Mouse (Mus musculus) myocyte (in vitro differentiated cells): Measurements from ENCODE around the gene Acaa1a. TPM values are rescaled to one million over a fixed set of nuclear protein-coding genes. Genes with fewer than 3 reads are reported as not detected.

Experiments used
- H3K27me3 ChIP-seq: one replicate; pipeline ENCODE4 v1.6.1; 2011; ENCODE audit not compliant: control insufficient read depth, insufficient read depth, insufficient read length
- H3K36me3 ChIP-seq: one replicate; pipeline ENCODE4 v1.6.1; 2011; ENCODE audit not compliant: control insufficient read depth, insufficient read depth
- H3K4me2 ChIP-seq: one replicate; pipeline ENCODE4 v1.6.1; 2011; ENCODE audit warnings: low read depth, control low read depth
- H3K4me3 ChIP-seq: one replicate; pipeline ENCODE4 v1.5.1; 2011; ENCODE audit warnings: mild to moderate bottlenecking, control low read depth, moderate library complexity
- H3K79me2 ChIP-seq: one replicate; pipeline ENCODE4 v1.6.1; 2011; ENCODE audit not compliant: control insufficient read depth, insufficient read depth
- H3ac ChIP-seq: one replicate; pipeline ENCODE4 v1.6.1; 2011; ENCODE audit not compliant: control insufficient read depth, insufficient read length
- CEBPB ChIP-seq: IDR thresholded peaks from 2 replicates; pipeline ENCODE4 v1.6.1; 2011; ENCODE audit warnings: mild to moderate bottlenecking, moderate library complexity; ENCODE audit not compliant: poor library complexity, insufficient read depth, severe bottlenecking
- E2F4 ChIP-seq: IDR thresholded peaks from one replicate; pipeline ENCODE4 v1.6.1; 2011; ENCODE audit warnings: mild to moderate bottlenecking, control low read depth, moderate library complexity; ENCODE audit not compliant: insufficient read depth
- MAX ChIP-seq: IDR thresholded peaks from one replicate; pipeline ENCODE4 v1.6.1; 2011; ENCODE audit warnings: low read depth, mild to moderate bottlenecking, control low read depth
- MYOD1 ChIP-seq, 3 experiments: IDR thresholded peaks; one replicate each; pipeline ENCODE4 v1.6.1; 2011; ENCODE audit warnings: control low read depth in 2 of 3, low read depth in 2 of 3, mild to moderate bottlenecking in 2 of 3, moderate library complexity in 1 of 3; ENCODE audit not compliant: insufficient read length in 2 of 3, control insufficient read depth in 1 of 3
- MYOG ChIP-seq, 3 experiments: IDR thresholded peaks; one replicate each; pipeline ENCODE4 v1.6.1; 2011; ENCODE audit warnings: control low read depth in 2 of 3, low read depth in 2 of 3, mild to moderate bottlenecking in 2 of 3; ENCODE audit not compliant: insufficient read length in 2 of 3, control insufficient read depth in 1 of 3, insufficient read depth in 1 of 3
- POLR2A ChIP-seq: IDR thresholded peaks from one replicate; pipeline ENCODE4 v1.6.1; 2011; ENCODE audit warnings: low read depth, mild to moderate bottlenecking, control low read depth, moderate library complexity; ENCODE audit not compliant: insufficient read length
- POLR2AphosphoS2 ChIP-seq: IDR thresholded peaks from one replicate; pipeline ENCODE4 v1.6.1; 2011; ENCODE audit warnings: low read depth, control low read depth; ENCODE audit not compliant: insufficient read length
- REST ChIP-seq: IDR thresholded peaks from one replicate; pipeline ENCODE4 v1.6.1; 2011; ENCODE audit warnings: mild to moderate bottlenecking, control low read depth, moderate library complexity; ENCODE audit not compliant: insufficient read depth, insufficient read length
- SRF ChIP-seq: IDR thresholded peaks from one replicate; pipeline ENCODE4 v1.6.1; 2011; ENCODE audit warnings: low read depth; ENCODE audit not compliant: control insufficient read depth, insufficient read length
- TCF12 ChIP-seq: IDR thresholded peaks from one replicate; pipeline ENCODE4 v1.6.1; 2011; ENCODE audit warnings: mild to moderate bottlenecking, control low read depth; ENCODE audit not compliant: poor library complexity, insufficient read depth, severe bottlenecking
- TCF3 ChIP-seq: IDR thresholded peaks from one replicate; pipeline ENCODE4 v1.6.1; 2011; ENCODE audit warnings: low read depth, control low read depth; ENCODE audit not compliant: insufficient read length
- USF1 ChIP-seq: IDR thresholded peaks from one replicate; pipeline ENCODE4 v1.6.1; 2011; ENCODE audit warnings: low read depth, mild to moderate bottlenecking, control low read depth, moderate library complexity
- polyA plus RNA-seq: library from polyadenylated mRNA; unstranded; fragments of >200 nt; fragmentation: generic; extraction: Trizol; gene quantifications from one replicate; pipeline ENCODE4 v1.2.1, GENCODE M21; 2012; ENCODE audit warnings: missing spikeins

The Acaa1a gene
- polyA plus RNA-seq, 1 experiment = 61.7 TPM

- TF ChIP-seq CEBPB = no peak
- no peak for TF ChIP-seq TCF3
- no peak for TF ChIP-seq MAX
- TF ChIP-seq E2F4 = no peak
- TF ChIP-seq SRF = no peak
- TF ChIP-seq REST = no peak
- no peak for TF ChIP-seq TCF12
- no peak for TF ChIP-seq POLR2AphosphoS2
- no peak for TF ChIP-seq POLR2A
- TF ChIP-seq USF1 = no peak
- no peaks in the 10 kb centered on the region for H3K27me3 ChIP-seq
Observed at GRCm38 (mm10) chr9:119321392-119322229, 17.9 kb upstream of the Acaa1a start.

GRCm38 (mm10) chr9:119322289-119323259 lies 16.9 kb upstream of the Acaa1a start, which contains the start of gene Oxsr1:
Gene Oxsr1, minus strand, starts transcription at chr9:119322427.
- peak within 1 kb of the TSS; percentile 81 for H3K4me3 ChIP-seq
- H3K36me3 ChIP-seq = no peaks in the 10 kb centered on the region
- peak in 1 of 3 experiments; percentile 60 for TF ChIP-seq MYOG (IDR thresholded peaks at IDR 0.05; ENCODE audit: control insufficient read depth in 1 of 3, insufficient read depth in 1 of 3, insufficient read length in 2 of 3, low read depth in 2 of 3)
- no peak for TF ChIP-seq TCF3
- TF ChIP-seq MYOD1 (IDR thresholded peaks at IDR 0.05; ENCODE audit: control insufficient read depth in 1 of 3, insufficient read length in 2 of 3, low read depth in 2 of 3) = peak in 1 of 3 experiments; percentile 69
- TF ChIP-seq POLR2A = peak; percentile 81
- TF ChIP-seq POLR2AphosphoS2 = peak; percentile 35

More at GRCm38 (mm10) chr9:119321392-119322229, 17.9 kb upstream of the Acaa1a start:
- H3ac ChIP-seq = peak overlapping the region; percentile 77
- peak overlapping the region; percentile 81 for H3K4me3 ChIP-seq
- H3K36me3 ChIP-seq = no peaks in the 10 kb centered on the region
- peaks cover 49% of the 10 kb centered on the region for H3K79me2 ChIP-seq
- peak overlapping the region; percentile 97 for H3K4me2 ChIP-seq

GRCm38 (mm10) chr9:119323260-119323645 lies 16.2 kb upstream of the Acaa1a start:
- Histone ChIP-seq H3K36me3 (no peaks in the 10 kb centered on the region), H3K79me2 (peaks cover 36% of the 10 kb centered on the region), H3K4me3 (peak overlapping the region; percentile 81), H3K27me3 (no peaks in the 10 kb centered on the region), H3K4me2 (peak overlapping the region; percentile 92), H3ac (peak overlapping the region; percentile 77)
- no peak for TF ChIP-seq REST

More at GRCm38 (mm10) chr9:119322289-119323259, 16.9 kb upstream of the Acaa1a start, which contains the start of gene Oxsr1:
- Histone ChIP-seq H3ac (peak within 1 kb of the TSS; percentile 77), H3K79me2 (peaks cover 39% of the 10 kb centered on the region), H3K4me2 (peak within 1 kb of the TSS; percentile 97), H3K27me3 (no peaks in the 10 kb centered on the region)

GRCm38 (mm10) chr9:119324130-119324529 lies 15.3 kb upstream of the Acaa1a start:
- H3K4me2 ChIP-seq = peak overlapping the region; percentile 92
- no peaks in the 10 kb centered on the region for H3K27me3 ChIP-seq
- H3ac ChIP-seq = no peak overlapping the region
- H3K4me3 ChIP-seq = no peak overlapping the region
- no peaks in the 10 kb centered on the region for H3K36me3 ChIP-seq
- TF ChIP-seq MYOG (IDR thresholded peaks at IDR 0.05; ENCODE audit: control insufficient read depth in 1 of 3, insufficient read depth in 1 of 3, insufficient read length in 2 of 3, low read depth in 2 of 3) = no peak
- no peak for TF ChIP-seq TCF3
- H3K79me2 ChIP-seq = peaks cover 27% of the 10 kb centered on the region

GRCm38 (mm10) chr9:119328488-119328887 lies 11.0 kb upstream of the Acaa1a start:
- H3K4me3 ChIP-seq = no peak overlapping the region
- TF ChIP-seq MYOD1 (IDR thresholded peaks at IDR 0.05; ENCODE audit: control insufficient read depth in 1 of 3, insufficient read length in 2 of 3, low read depth in 2 of 3) (no peak), POLR2A (no peak), TCF12 (no peak), POLR2AphosphoS2 (no peak)
- H3K79me2 ChIP-seq = no peaks in the 10 kb centered on the region
- no peak overlapping the region for H3K4me2 ChIP-seq
- H3ac ChIP-seq = no peak overlapping the region
- H3K27me3 ChIP-seq = no peaks in the 10 kb centered on the region
- H3K36me3 ChIP-seq = no peaks in the 10 kb centered on the region
